Mouse (Mus musculus): ENCODE data around the gene Cherp.

Gene Cherp

GRCm38 (mm10) chr8:72469984-72470383 is 5.0 kb downstream of the Cherp start:
- DNase-seq: no peak

DNA sequence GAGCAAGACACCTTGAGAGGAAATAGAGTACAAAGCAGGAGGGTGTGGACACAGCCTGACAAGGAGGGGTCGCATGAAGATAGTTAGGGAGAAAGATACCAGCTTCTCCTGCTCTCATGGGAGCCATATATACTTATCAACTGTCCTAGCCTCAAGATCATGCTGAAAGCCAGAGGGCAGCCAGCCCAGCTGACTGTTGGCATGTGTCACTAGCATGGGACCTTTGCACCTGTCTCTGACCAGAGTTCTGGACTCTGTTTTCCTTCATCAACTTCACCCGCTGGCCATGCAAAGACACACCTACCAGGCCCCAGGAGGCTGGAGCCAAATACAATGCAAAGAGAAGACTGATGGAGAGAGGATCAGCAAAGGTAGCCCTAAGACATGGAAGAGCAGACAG is 5.8 kb downstream of the Cherp start:
- DNase-seq: peak; percentile 54

- DNase-seq: no peak
Observed at GRCm38 (mm10) chr8:72464211-72464610, 10.8 kb downstream of the Cherp start.

DNA sequence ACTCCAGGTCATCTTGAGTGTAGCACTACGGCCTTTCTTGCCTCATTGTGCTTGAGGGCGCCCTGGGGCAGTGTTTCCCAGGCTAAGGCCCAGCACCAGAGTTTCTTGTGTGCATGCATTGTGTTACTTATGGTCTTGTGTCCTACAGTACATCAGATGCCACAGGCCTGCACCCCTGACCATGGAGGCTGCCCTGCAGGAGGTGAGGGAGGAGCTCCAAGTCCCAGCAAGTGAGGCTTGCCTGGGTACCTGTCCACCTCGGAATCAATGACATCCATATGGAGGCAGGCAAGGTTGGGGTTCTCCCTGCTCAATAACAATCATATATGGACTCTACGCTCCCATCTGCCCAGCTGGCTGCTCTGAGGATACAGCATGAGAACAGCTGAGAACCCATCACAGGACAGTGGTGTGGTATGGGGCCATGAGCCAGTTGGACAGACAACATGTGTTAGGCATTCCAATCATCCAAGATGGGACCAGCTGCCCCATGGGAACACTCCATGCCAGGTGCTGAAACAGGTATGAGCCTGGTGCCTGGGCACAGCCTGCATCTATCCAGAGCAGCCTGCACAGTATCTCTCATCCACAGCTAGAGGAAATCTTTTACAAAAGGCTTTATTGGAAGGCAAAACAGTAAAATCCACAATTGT is 15.0 kb downstream of the Cherp start:
- no peak for DNase-seq

DNA sequence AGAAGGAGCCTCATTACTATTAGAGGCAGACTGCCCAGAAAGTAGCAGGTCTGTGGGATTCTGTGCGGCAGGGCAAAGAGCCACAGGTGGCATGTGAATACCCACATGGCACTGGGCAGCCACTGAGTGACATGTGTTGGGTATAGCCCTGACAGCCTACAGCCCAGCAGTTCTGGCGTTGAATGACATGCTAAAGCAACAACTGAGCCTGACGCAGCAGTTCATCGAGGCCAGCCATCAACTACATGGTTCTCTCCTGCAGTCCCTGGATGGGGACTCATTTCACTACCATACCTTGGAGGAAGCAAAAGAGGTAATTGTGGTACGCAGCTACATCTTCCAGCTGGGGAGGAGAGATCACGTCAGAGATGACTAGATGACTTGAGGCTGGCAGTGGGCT is 16.6 kb downstream of the Cherp start:
- DNase-seq: no peak

- no peak for DNase-seq
Observed at GRCm38 (mm10) chr8:72457806-72458205, 17.2 kb downstream of the Cherp start.

- no peak for DNase-seq
Observed at GRCm38 (mm10) chr8:72455317-72455716, 19.7 kb downstream of the Cherp start.

DNA sequence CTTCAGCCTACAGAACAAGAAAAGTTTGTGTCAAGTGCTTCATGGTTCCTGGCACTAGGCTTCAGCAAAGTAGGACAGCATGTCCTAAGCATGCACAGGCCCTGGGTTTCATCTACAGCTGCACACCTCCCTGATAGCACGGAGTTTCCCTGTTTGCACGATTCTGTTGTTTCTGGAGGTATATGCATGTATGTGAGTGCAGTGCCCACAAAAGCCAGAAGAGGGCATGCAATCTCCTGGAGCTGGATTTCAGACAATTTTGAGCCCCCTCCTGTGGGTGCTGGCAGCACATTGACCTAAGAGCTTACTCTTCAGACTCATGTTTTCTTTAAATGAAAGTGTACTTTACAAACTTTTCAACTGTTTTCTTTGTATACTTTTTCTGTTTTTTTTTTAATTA is 21.1 kb downstream of the Cherp start:
- no peak for DNase-seq

GRCm38 (mm10) chr8:72451516-72451915 is 23.5 kb downstream of the Cherp start:
- DNase-seq: no peak

GRCm38 (mm10) chr8:72445071-72445470 is 30.0 kb downstream of the Cherp start:
- DNase-seq: no peak

GRCm38 (mm10) chr8:72443994-72444350 is 31.1 kb downstream of the Cherp start:
- no peak for DNase-seq

GRCm38 (mm10) chr8:72443338-72443993 is 31.6 kb downstream of the Cherp start, which contains the start of the genes Calr3 and 1700030K09Rik:
Gene Calr3, minus strand, starts transcription at chr8:72443870.
Gene 1700030K09Rik, plus strand, starts transcription at chr8:72443880.
- DNase-seq: peak; percentile 98

DNA sequence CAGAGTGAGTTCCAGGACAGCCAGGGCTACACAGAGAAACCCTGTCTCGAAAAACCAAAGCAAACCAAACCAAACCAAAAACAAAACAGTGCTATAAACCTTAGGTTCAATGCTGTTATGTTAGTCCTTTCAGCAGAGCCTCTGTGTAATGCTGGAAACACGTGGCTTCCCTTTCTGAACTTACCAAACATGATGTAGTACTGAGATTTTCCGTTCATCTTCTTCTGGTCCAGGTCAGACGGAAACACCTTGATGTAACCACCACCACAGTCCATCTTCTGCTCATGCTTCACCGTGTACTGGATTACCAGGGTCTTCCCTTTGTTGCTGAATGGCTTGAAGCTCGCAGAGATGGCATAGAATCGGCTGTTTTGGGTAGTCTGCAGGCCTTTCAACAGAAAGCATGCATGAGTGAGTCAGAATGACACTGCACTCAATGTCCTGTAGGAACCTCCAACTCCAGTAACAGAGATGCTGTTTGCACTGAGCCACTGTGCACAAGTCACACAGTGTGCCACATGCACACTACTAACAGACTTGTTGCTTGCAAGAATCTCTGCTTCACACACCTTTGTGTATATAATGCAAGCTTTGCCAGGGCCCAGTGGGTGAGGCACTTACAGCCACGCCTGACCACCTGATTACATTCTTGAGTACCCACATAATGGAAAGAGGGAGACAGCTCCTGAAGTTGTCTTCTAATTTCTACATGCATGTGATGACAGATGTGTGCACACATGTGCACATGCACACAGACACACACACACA is 36.6 kb downstream of the Cherp start:
- no peak for DNase-seq

- peak; percentile 44 for DNase-seq
Observed at GRCm38 (mm10) chr8:72434952-72435351, 40.1 kb downstream of the Cherp start.

- DNase-seq: no peak
Observed at GRCm38 (mm10) chr8:72429676-72430075, 45.4 kb downstream of the Cherp start.

DNA sequence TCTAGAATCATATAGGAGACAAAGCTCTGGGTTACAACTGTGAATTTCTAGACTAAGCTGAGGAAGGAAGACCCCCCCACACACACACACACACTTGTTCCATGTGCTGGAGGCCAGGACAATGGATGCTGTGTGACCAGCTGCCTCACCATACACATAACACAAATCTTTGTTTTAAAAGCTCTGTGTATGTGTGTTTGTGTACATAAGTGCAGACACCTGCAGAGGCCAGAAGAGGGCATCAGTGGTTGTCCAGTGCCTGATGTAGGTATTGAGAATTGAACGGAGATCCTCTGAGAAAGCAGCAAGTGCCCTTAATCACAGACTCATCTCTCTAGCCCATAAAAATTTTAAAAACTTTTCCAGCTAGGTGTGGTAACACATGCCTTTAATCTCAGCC is 52.1 kb downstream of the Cherp start:
- no peak for DNase-seq

- peak; percentile 100 for DNase-seq
Observed at GRCm38 (mm10) chr8:72421362-72422335, 53.4 kb downstream of the Cherp start, which contains the start of gene Eps15l1. Gene Eps15l1, minus strand, starts transcription at chr8:72421460.

DNA sequence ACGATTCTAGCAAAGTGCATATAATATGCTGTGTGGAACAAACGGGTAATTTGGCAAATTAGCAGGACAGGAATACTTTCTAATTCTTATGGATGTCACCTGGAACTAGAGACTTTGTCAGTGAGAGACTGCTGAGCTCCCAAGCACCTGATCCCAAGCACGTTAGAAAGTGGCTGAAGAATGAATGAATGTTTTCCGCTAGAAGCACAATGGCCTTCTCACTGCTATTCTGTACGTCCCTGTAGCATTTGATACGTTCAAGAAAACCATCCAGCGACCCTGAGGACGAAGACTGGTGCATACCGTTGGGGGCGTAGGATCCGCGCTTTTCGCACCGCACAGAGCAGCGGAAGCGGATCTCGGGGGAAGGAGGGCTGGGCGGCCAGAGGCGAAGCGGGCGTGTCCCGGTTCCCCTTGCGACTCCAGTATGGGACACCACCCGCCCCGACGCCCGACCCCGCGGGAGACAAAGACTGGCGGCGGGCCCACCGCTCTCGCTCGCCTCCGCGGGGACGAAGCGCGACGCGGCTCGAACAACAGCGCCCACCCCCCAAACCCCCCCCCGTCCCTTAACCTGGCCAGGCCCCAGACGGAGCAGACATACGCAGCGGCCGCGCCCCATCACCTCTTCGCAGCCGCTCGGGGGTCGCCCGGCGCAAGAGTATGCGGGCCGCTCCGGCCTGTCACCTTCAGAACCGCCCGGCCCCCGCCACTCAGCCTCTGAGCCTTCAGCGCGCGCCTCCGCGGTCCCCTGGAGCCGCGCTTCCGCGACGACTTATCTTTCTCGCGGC is 54.3 kb downstream of the Cherp start:
- peak; percentile 35 for DNase-seq

DNA sequence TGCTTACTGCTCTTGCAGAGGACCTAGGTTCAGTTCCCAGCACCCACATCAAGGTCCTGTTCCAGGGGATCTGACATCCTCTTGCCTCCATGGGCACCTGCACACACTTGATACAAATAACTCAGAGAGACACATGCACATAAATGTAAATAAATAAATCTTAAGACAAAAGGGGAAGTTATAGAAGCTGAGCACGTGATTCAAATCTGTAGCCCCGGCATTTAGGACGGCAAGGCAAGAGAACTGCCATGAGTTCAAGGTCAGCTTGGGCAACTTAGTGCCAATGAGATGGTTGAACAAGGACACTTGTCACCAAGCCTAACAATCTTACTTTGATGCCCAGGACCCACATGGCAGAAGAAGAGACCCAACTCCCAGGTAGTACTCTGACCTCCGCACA is 57.0 kb downstream of the Cherp start:
- DNase-seq: no peak

- no peak for DNase-seq
Observed at GRCm38 (mm10) chr8:72415252-72415651, 59.8 kb downstream of the Cherp start.

DNA sequence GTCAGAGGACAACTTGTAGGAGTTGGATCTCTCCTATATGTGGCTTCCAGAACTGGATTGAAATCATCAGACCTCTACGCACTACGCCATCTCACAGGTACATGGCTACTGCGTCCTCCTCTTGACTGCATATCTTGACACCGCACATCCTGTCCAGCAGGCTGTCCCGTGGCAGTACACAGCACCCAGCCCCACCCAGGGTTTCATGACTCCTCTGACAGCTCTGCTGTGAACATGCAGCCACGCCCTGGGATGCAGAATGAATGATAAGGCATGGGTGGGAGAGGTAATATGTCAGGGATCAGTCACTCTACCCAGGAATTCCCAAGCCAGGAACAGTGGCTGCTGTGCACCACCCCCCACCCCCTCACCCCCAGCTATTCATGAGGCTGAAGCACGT is 61.2 kb downstream of the Cherp start:
- no peak for DNase-seq

Data from kidney, adult 11 months (tissue).